Mouse (Mus musculus): ENCODE measurements around the gene Lcor.

GRCm38 (mm10) chr19:41558891-41559486, 76.6 kb downstream of the Lcor start:
- TF ChIP-seq POLR2A (IDR thresholded peaks at IDR 0.05; ENCODE audit: low read depth, low read length) = no peak
- TF ChIP-seq CTCF (conservative IDR thresholded peaks at IDR 0.05; ENCODE audit: insufficient read depth, insufficient read length, low read depth, low read length) = no peak
